Mouse (Mus musculus) neural tube, embryonic 12.5 days (tissue): Measurements from ENCODE around the gene Zbtb20. TPM values are rescaled to one million over a fixed set of nuclear protein-coding genes. Genes with fewer than 3 reads are reported as not detected.

Experiments used
- ATAC-seq: fragments of 200-750 bp; cut with Nextera tagmentation; 2 replicates; pipeline ENCODE4 v1.8.0; 2017; ENCODE audit warnings: low read depth, mild to moderate bottlenecking, moderate TSS enrichment, moderate library complexity; ENCODE audit not compliant: low FRiP score
- H3K27ac ChIP-seq: fragments of 300-500 bp; sonication (generic); 2 replicates; pipeline ENCODE4 v1.5.1; 2016
- H3K27me3 ChIP-seq: fragments of 300-500 bp; sonication (generic); replicated peaks from 2 replicates; pipeline ENCODE4 v1.6.1; 2016; ENCODE audit warnings: mild to moderate bottlenecking
- H3K36me3 ChIP-seq: fragments of 300-500 bp; sonication (generic); 2 replicates; pipeline ENCODE4 v1.6.1; 2016; ENCODE audit warnings: mild to moderate bottlenecking
- H3K4me1 ChIP-seq: fragments of 300-500 bp; sonication (generic); 2 replicates; pipeline ENCODE4 v1.6.1; 2016
- H3K4me2 ChIP-seq: fragments of 300-500 bp; sonication (generic); replicated peaks from 2 replicates; pipeline ENCODE4 v1.6.1; 2016; ENCODE audit warnings: mild to moderate bottlenecking
- H3K4me3 ChIP-seq: fragments of 300-500 bp; sonication (generic); 2 replicates; pipeline ENCODE4 v1.5.1; 2016
- H3K9ac ChIP-seq: fragments of 300-500 bp; sonication (generic); 2 replicates; pipeline ENCODE4 v1.6.1; 2016; ENCODE audit warnings: mild to moderate bottlenecking
- H3K9me3 ChIP-seq: fragments of 300-500 bp; sonication (generic); 2 replicates; pipeline ENCODE4 v1.6.1; 2016; ENCODE audit warnings: mild to moderate bottlenecking
- WGBS: fragments of 180-500 bp; shearing (Covaris S2); methylation state at CpG from one replicate; pipeline ENCODE4 v1.1.7; 2016; 5-methylcytosine and 5-hydroxymethylcytosine counted together
- polyA plus RNA-seq: library from polyadenylated mRNA; unstranded; fragments of >200 nt; fragmentation: Nextera tagmentation; extraction: Ambion mirVana; gene quantifications from 2 replicates; pipeline ENCODE4 v1.2.1, GENCODE M21; 2016

Gene Zbtb20
- polyA plus RNA-seq, 1 experiment from 2014 or later, result 65.2 TPM

- H3K27ac ChIP-seq, result no peak overlapping the region
- H3K9ac ChIP-seq, result no peak overlapping the region
- WGBS, result 70% methylated on average over 8 of the region's 8 CpGs
- H3K4me1 ChIP-seq, result no peaks in the 10 kb centered on the region
- no peak overlapping the region for H3K4me2 ChIP-seq
- no peaks in the 10 kb centered on the region for H3K9me3 ChIP-seq
- H3K4me3 ChIP-seq, result no peak overlapping the region
- no peaks in the 10 kb centered on the region for H3K36me3 ChIP-seq
- no peaks in the 10 kb centered on the region for H3K27me3 ChIP-seq
- ATAC-seq, result no peak
Measured at GRCm38 (mm10) chr16:43235721-43236159, 360.1 kb downstream of the Zbtb20 start.

GRCm38 (mm10) chr16:43237551-43237950 is 361.9 kb downstream of the Zbtb20 start:
- H3K27ac ChIP-seq, result no peak overlapping the region
- H3K27me3 ChIP-seq, result no peaks in the 10 kb centered on the region
- H3K36me3 ChIP-seq, result no peaks in the 10 kb centered on the region
- ATAC-seq, result no peak
- no peak overlapping the region for H3K9ac ChIP-seq
- H3K9me3 ChIP-seq, result no peaks in the 10 kb centered on the region
- no peak overlapping the region for H3K4me2 ChIP-seq
- H3K4me3 ChIP-seq, result no peak overlapping the region
- no peaks in the 10 kb centered on the region for H3K4me1 ChIP-seq
- WGBS, result 77% methylated on average over 2 of the region's 2 CpGs

GRCm38 (mm10) chr16:43247026-43247425 is 371.3 kb downstream of the Zbtb20 start:
- 58% methylated on average over 5 of the region's 5 CpGs for WGBS

GRCm38 (mm10) chr16:43253077-43253476 is 377.4 kb downstream of the Zbtb20 start:
- H3K4me2 ChIP-seq, result no peak overlapping the region
- no peak for ATAC-seq
- H3K9me3 ChIP-seq, result no peaks in the 10 kb centered on the region
- no peaks in the 10 kb centered on the region for H3K27me3 ChIP-seq
- no peak overlapping the region for H3K4me3 ChIP-seq
- 71% methylated on average over 2 of the region's 2 CpGs for WGBS
- H3K27ac ChIP-seq, result no peak overlapping the region
- H3K9ac ChIP-seq, result no peak overlapping the region
- H3K4me1 ChIP-seq, result no peaks in the 10 kb centered on the region
- H3K36me3 ChIP-seq, result no peaks in the 10 kb centered on the region

More at GRCm38 (mm10) chr16:43247026-43247425, 371.3 kb downstream of the Zbtb20 start:
- Histone ChIP-seq H3K9me3 (no peaks in the 10 kb centered on the region), H3K4me3 (no peak overlapping the region), H3K36me3 (no peaks in the 10 kb centered on the region), H3K4me1 (no peaks in the 10 kb centered on the region), H3K27ac (no peak overlapping the region), H3K27me3 (no peaks in the 10 kb centered on the region), H3K9ac (no peak overlapping the region), H3K4me2 (no peak overlapping the region)
- no peak for ATAC-seq

GRCm38 (mm10) chr16:43253746-43254145 is 378.1 kb downstream of the Zbtb20 start:
- Histone ChIP-seq H3K9ac (no peak overlapping the region), H3K27me3 (no peaks in the 10 kb centered on the region), H3K4me2 (no peak overlapping the region), H3K4me3 (no peak overlapping the region), H3K9me3 (no peaks in the 10 kb centered on the region), H3K4me1 (no peaks in the 10 kb centered on the region), H3K27ac (no peak overlapping the region), H3K36me3 (no peaks in the 10 kb centered on the region)
- WGBS, result 85% methylated on average over 4 of the region's 4 CpGs
- no peak for ATAC-seq

- Histone ChIP-seq H3K9ac (no peak overlapping the region), H3K36me3 (no peaks in the 10 kb centered on the region), H3K4me3 (no peak overlapping the region), H3K27me3 (no peaks in the 10 kb centered on the region), H3K4me1 (no peaks in the 10 kb centered on the region), H3K4me2 (no peak overlapping the region), H3K27ac (no peak overlapping the region), H3K9me3 (no peaks in the 10 kb centered on the region)
- ATAC-seq, result no peak
- WGBS, result 90% methylated on average over 3 of the region's 3 CpGs
Measured at GRCm38 (mm10) chr16:43256191-43256899, 380.7 kb downstream of the Zbtb20 start.

GRCm38 (mm10) chr16:43256900-43257281 is 381.2 kb downstream of the Zbtb20 start:
- Histone ChIP-seq H3K36me3 (no peaks in the 10 kb centered on the region), H3K27ac (no peak overlapping the region), H3K9me3 (no peaks in the 10 kb centered on the region), H3K9ac (no peak overlapping the region), H3K4me3 (no peak overlapping the region), H3K4me2 (no peak overlapping the region), H3K4me1 (no peaks in the 10 kb centered on the region), H3K27me3 (no peaks in the 10 kb centered on the region)
- no peak for ATAC-seq
- WGBS, result 84% methylated on average over 1 of the region's 1 CpGs

- Histone ChIP-seq H3K27me3 (no peaks in the 10 kb centered on the region), H3K9ac (no peak overlapping the region), H3K4me2 (no peak overlapping the region), H3K4me3 (no peak overlapping the region), H3K9me3 (no peaks in the 10 kb centered on the region), H3K27ac (no peak overlapping the region), H3K36me3 (no peaks in the 10 kb centered on the region), H3K4me1 (no peaks in the 10 kb centered on the region)
- 76% methylated on average over 1 of the region's 1 CpGs for WGBS
- ATAC-seq, result no peak
Measured at GRCm38 (mm10) chr16:43259466-43259865, 383.8 kb downstream of the Zbtb20 start.

GRCm38 (mm10) chr16:43260862-43261261 is 385.2 kb downstream of the Zbtb20 start:
- Histone ChIP-seq H3K4me2 (no peak overlapping the region), H3K9ac (no peak overlapping the region), H3K27me3 (no peaks in the 10 kb centered on the region), H3K4me3 (no peak overlapping the region), H3K27ac (no peak overlapping the region), H3K4me1 (no peaks in the 10 kb centered on the region), H3K36me3 (no peaks in the 10 kb centered on the region), H3K9me3 (no peaks in the 10 kb centered on the region)
- ATAC-seq, result no peak
- WGBS, result 85% methylated on average over 2 of the region's 2 CpGs

- H3K27me3 ChIP-seq, result no peaks in the 10 kb centered on the region
- no peak overlapping the region for H3K27ac ChIP-seq
- H3K36me3 ChIP-seq, result no peaks in the 10 kb centered on the region
- H3K4me2 ChIP-seq, result no peak overlapping the region
- no peaks in the 10 kb centered on the region for H3K4me1 ChIP-seq
- no peak overlapping the region for H3K9ac ChIP-seq
- H3K9me3 ChIP-seq, result no peaks in the 10 kb centered on the region
- H3K4me3 ChIP-seq, result no peak overlapping the region
- 60% methylated on average over 2 of the region's 2 CpGs for WGBS
- no peak for ATAC-seq
Measured at GRCm38 (mm10) chr16:43274057-43274595, 398.4 kb downstream of the Zbtb20 start.

- no peaks in the 10 kb centered on the region for H3K27me3 ChIP-seq
- ATAC-seq, result peak; percentile 58; the same call in 1 of the 2 replicates
- H3K27ac ChIP-seq, result no peak overlapping the region
- no peaks in the 10 kb centered on the region for H3K36me3 ChIP-seq
- H3K4me2 ChIP-seq, result no peak overlapping the region
- no peak overlapping the region for H3K9ac ChIP-seq
- no peaks in the 10 kb centered on the region for H3K4me1 ChIP-seq
- H3K4me3 ChIP-seq, result no peak overlapping the region
- 68% methylated on average over 4 of the region's 4 CpGs for WGBS
- H3K9me3 ChIP-seq, result no peaks in the 10 kb centered on the region
Measured at GRCm38 (mm10) chr16:43276764-43277163, 401.1 kb downstream of the Zbtb20 start.

GRCm38 (mm10) chr16:43286319-43286718 is 410.6 kb downstream of the Zbtb20 start:
- Histone ChIP-seq H3K27me3 (no peaks in the 10 kb centered on the region), H3K36me3 (no peaks in the 10 kb centered on the region), H3K27ac (no peak overlapping the region), H3K4me1 (peaks cover 10% of the 10 kb centered on the region), H3K4me2 (0 out of 2 replicates have a peak overlapping the region, but pooled peaks have one; percentile 16), H3K4me3 (no peak overlapping the region), H3K9ac (no peak overlapping the region), H3K9me3 (no peaks in the 10 kb centered on the region)
- 26% methylated on average over 1 of the region's 1 CpGs for WGBS
- ATAC-seq, result peak; percentile 87
